Mouse (Mus musculus): Measurements from ENCODE around the gene Fabp3. TPM values are rescaled to one million over a fixed set of nuclear protein-coding genes. Genes with fewer than 3 reads are reported as not detected.

Gene Fabp3
- 22.5 and 23.1 TPM in 2 replicates for polyA plus RNA-seq (2012; rRNA removed)

- DNase-seq (ENCODE audit: low spot score), result peak; percentile 41
Observed at GRCm38 (mm10) chr4:130308231-130309081, at the start of gene Fabp3, which contains the start of gene Gm10570. Fabp3 (plus strand) TSS chr4:130308595. Gm10570 (minus strand) TSS chr4:130308674.

- DNase-seq (ENCODE audit: low spot score), result no peak
Observed at GRCm38 (mm10) chr4:130260406-130260805, 48.0 kb upstream of the Fabp3 start.

- no peak for DNase-seq (ENCODE audit: low spot score)
Observed at GRCm38 (mm10) chr4:130264131-130264530, 44.3 kb upstream of the Fabp3 start.

GRCm38 (mm10) chr4:130264698-130265349 is 43.6 kb upstream of the Fabp3 start:
- DNase-seq (ENCODE audit: low spot score), result peak; percentile 55

- no peak for DNase-seq (ENCODE audit: low spot score)
Observed at GRCm38 (mm10) chr4:130266601-130267000, 41.8 kb upstream of the Fabp3 start.

GRCm38 (mm10) chr4:130267069-130267468 is 41.3 kb upstream of the Fabp3 start:
- no peak for DNase-seq (ENCODE audit: low spot score)

- no peak for DNase-seq (ENCODE audit: low spot score)
Observed at GRCm38 (mm10) chr4:130268736-130269135, 39.7 kb upstream of the Fabp3 start.

GRCm38 (mm10) chr4:130270089-130270488 is 38.3 kb upstream of the Fabp3 start:
- no peak for DNase-seq (ENCODE audit: low spot score)

- DNase-seq (ENCODE audit: low spot score), result no peak
Observed at GRCm38 (mm10) chr4:130270611-130271347, 37.6 kb upstream of the Fabp3 start.

GRCm38 (mm10) chr4:130273698-130274345 is 34.6 kb upstream of the Fabp3 start:
- DNase-seq (ENCODE audit: low spot score), result no peak

- no peak for DNase-seq (ENCODE audit: low spot score)
Observed at GRCm38 (mm10) chr4:130274346-130275015, 33.9 kb upstream of the Fabp3 start.

GRCm38 (mm10) chr4:130275016-130275822 is 33.2 kb upstream of the Fabp3 start:
- peak; percentile 54 for DNase-seq (ENCODE audit: low spot score)

GRCm38 (mm10) chr4:130275823-130276105 is 32.6 kb upstream of the Fabp3 start:
- DNase-seq (ENCODE audit: low spot score), result no peak

GRCm38 (mm10) chr4:130276573-130277176 is 31.7 kb upstream of the Fabp3 start:
- DNase-seq (ENCODE audit: low spot score), result no peak

GRCm38 (mm10) chr4:130279105-130279504 is 29.3 kb upstream of the Fabp3 start, which contains the start of gene Serinc2:
Serinc2 (minus strand) TSS chr4:130279205.
- DNase-seq (ENCODE audit: low spot score), result no peak

GRCm38 (mm10) chr4:130282856-130283255 is 25.5 kb upstream of the Fabp3 start:
- DNase-seq (ENCODE audit: low spot score), result no peak

- DNase-seq (ENCODE audit: low spot score), result no peak
Observed at GRCm38 (mm10) chr4:130283826-130284225, 24.6 kb upstream of the Fabp3 start.

GRCm38 (mm10) chr4:130286531-130286930 is 21.9 kb upstream of the Fabp3 start:
- DNase-seq (ENCODE audit: low spot score), result no peak

- no peak for DNase-seq (ENCODE audit: low spot score)
Observed at GRCm38 (mm10) chr4:130289824-130290223, 18.6 kb upstream of the Fabp3 start.

- peak; percentile 64 for DNase-seq (ENCODE audit: low spot score)
Observed at GRCm38 (mm10) chr4:130292271-130292670, 16.1 kb upstream of the Fabp3 start.

Data from urinary bladder, adult 2 months (tissue).